Mouse (Mus musculus) large intestine, adult 2 months (tissue): ENCODE data around the gene R3hdml. TPM values are rescaled to one million over a fixed set of nuclear protein-coding genes. Genes with fewer than 3 reads are reported as not detected.

Experiments used
- DNase-seq: peaks from one replicate; pipeline ENCODE4 v3.0.0-alpha.2; 2012; ENCODE audit warnings: low read depth, low spot score
- WGBS: fragments of 180-500 bp; shearing (Covaris S2); methylation state at CpG from one replicate; pipeline ENCODE4 v1.1.7; 2018; 5-methylcytosine and 5-hydroxymethylcytosine counted together
- polyA plus RNA-seq: library from polyadenylated mRNA; depleted of rRNA; stranded (reverse); fragments of >200 nt; gene quantifications from 2 replicates; pipeline ENCODE4 v1.2.3, GENCODE M21; 2012; rRNA removed

R3hdml gene
- polyA plus RNA-seq, 1 experiment = 4.6 TPM

- 8% methylated on average over 22 of the region's 22 CpGs for WGBS
- DNase-seq = no peak
These were observed 42.9 kb downstream of the R3hdml start for GRCm38 (mm10) chr2:163534958-163535524.

- DNase-seq = no peak
- WGBS = 79% methylated on average over 5 of the region's 5 CpGs
These were observed 45.3 kb downstream of the R3hdml start for GRCm38 (mm10) chr2:163537443-163537842.

DNA sequence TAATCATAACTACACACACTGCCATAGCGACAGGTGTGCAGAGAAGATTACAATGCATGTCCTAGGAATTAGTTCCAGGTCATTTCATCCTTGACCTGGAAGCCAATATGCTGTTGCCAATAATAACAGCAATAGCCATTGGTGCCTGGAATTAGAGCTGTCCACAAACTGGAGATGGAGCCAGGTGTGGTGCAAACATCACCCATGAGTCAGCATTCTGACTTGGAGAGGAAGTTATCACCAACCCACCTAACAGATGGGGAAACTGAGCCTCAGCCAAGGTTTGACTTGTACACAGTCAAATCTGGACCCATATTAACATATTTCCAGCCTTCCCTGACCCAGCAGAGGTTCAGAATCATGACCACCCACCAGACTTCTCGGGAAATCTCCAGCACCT is 46.3 kb downstream of the R3hdml start:
- DNase-seq = no peak
- WGBS = 85% methylated on average over 2 of the region's 2 CpGs

- 64% methylated on average over 13 of the region's 13 CpGs for WGBS
- no peak for DNase-seq
These were observed 47.4 kb downstream of the R3hdml start for GRCm38 (mm10) chr2:163539321-163540040.

GRCm38 (mm10) chr2:163540231-163541117 is 48.4 kb downstream of the R3hdml start:
- WGBS = 50% methylated on average over 9 of the region's 9 CpGs
- no peak for DNase-seq

GRCm38 (mm10) chr2:163541568-163542182 is 49.6 kb downstream of the R3hdml start:
- WGBS = 46% methylated on average over 10 of the region's 10 CpGs
- no peak for DNase-seq

GRCm38 (mm10) chr2:163542674-163543073 is 50.6 kb downstream of the R3hdml start:
- 89% methylated on average over 10 of the region's 10 CpGs for WGBS
- no peak for DNase-seq

DNA sequence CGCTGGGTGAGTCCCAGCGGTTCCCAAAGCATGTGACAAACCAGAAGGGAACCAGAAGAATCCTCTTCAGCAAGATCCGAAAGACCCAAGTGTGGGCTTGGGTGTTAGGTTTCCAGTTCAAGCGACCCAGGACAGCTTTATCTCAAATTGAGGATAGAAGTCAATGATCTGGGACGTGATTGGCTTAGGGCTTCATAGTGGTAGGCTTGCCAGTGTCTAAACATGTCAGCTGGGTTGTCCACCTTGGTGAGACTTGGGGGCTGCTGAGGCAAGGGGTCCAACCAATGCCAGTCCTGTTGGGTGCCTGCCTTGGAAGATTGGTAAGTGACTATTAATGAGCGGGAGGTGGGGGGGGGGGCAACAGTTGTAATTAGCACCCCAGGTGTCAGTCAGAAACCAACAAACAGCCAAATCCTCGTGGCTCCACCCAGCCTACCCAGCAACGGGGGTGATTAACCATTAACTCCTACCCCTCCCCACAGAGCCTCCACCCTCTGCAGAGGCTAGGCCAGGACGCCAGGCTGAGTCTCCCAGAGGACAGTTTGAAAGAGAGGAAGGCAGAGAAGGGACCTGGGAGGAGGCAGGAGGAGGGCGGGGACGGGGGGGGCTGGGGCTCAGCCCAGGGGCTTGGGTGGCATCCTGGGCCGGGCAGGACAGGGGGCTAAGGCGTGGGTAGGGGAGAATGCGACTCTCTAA is 54.7 kb downstream of the R3hdml start:
- no peak for DNase-seq
- 43% methylated on average over 14 of the region's 14 CpGs for WGBS

GRCm38 (mm10) chr2:163548822-163549221 is 56.7 kb downstream of the R3hdml start:
- WGBS = 31% methylated on average over 6 of the region's 6 CpGs
- no peak for DNase-seq

- 21% methylated on average over 6 of the region's 6 CpGs for WGBS
- DNase-seq = no peak
These were observed 57.7 kb downstream of the R3hdml start for GRCm38 (mm10) chr2:163549786-163550185.

Other genes with a start within 250 kb of the R3hdml start
- gene Jph2, start 94.3 kb upstream of the R3hdml start, polyA plus RNA-seq = 17.8 and 18.1 TPM in 2 replicates
- 19.8 and 22.8 TPM in 2 replicates for gene Oser1, start 67.6 kb upstream of the R3hdml start, polyA plus RNA-seq
- gene Gdap1l1, start 53.8 kb upstream of the R3hdml start, polyA plus RNA-seq = 0.86 and 1.9 TPM in 2 replicates
- gene Fitm2, start 19.7 kb upstream of the R3hdml start, polyA plus RNA-seq = 6.3 and 6.6 TPM in 2 replicates
- gene Hnf4a, start 14.5 kb downstream of the R3hdml start, polyA plus RNA-seq = 330 and 464 TPM in 2 replicates
- gene Ttpal, start 110.0 kb downstream of the R3hdml start, polyA plus RNA-seq = 11.0 and 20.0 TPM in 2 replicates
- 292 and 419 TPM in 2 replicates for gene Serinc3, start 152.8 kb downstream of the R3hdml start, polyA plus RNA-seq
- gene Pkig, start 166.1 kb downstream of the R3hdml start, polyA plus RNA-seq = 107 TPM in 2 replicates